16 mouse cellular contexts compared by ENCODE assay signal in the genomic region with DNA sequence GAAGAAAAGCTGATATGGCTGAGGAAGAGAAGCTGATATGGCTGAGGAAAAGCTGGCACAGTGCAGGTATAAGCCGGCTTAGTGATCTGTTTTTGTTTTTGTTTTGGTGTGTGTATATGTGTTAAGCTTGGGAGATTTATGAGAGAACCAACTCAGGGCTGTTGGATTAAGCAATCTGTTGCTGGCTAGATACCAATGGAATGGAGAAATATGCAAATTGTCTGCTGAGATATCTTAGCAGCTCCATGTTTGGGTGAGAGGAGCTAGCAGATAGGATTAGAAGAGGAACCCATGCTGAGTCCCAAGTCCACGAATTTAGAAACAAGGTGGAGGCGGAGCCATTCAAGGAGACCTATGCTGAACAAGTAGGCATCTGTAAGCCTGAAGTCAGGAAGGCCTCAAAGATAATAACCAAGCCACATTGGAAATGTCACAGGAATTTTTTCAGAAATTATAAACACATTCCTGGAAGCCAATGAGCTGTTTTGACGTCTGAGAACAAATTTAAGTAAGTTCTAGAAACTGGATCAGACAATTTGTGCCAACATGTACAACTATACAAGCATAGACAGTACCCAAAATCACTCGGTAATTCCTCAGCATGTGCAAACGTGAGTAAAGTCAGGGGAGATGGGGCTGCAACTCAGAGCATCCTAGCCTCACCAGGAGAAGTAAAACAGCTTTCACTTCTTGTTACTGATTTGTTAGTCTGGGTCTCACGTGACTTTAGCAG.
DNase-seq lines count a peak whose midpoint lies in the region; ATAC-seq and TF ChIP-seq lines count a peak whose summit lies in the region.
"Had no signal": no experiment of that assay in that cellular context is flagged by ENCODE, and none has a peak within 500 bp of the region (broad histone marks: within the 10 kb centered on the region; RNA-seq: fewer than 3 reads in every experiment).

No protein-coding gene starts in this region.

- H3K27ac ChIP-seq in forebrain, embryonic 14.5 days (ENCODE audit: low read depth, low read length), result no peak overlapping the region
- no peak overlapping the region for H3K27ac ChIP-seq in forebrain, embryonic 10.5 days
- no peak overlapping the region for H3K27ac ChIP-seq in lung, postnatal 0 days (ENCODE audit: low read length)
- no peak overlapping the region for H3K27ac ChIP-seq in liver, embryonic 11.5 days (ENCODE audit: low read depth, low read length)
- H3K27ac ChIP-seq: hindbrain, embryonic 12.5 days; liver, embryonic 13.5 days; macrophage had no signal

- no peak for TF ChIP-seq EP300 in lung, postnatal 0 days (IDR thresholded peaks at IDR 0.05)

- no peaks in the 10 kb centered on the region for H3K4me1 ChIP-seq in forebrain, embryonic 14.5 days (ENCODE audit: control insufficient read depth, insufficient read depth, low read length)
- H3K4me1 ChIP-seq in forebrain, embryonic 10.5 days, result no peaks in the 10 kb centered on the region
- H3K4me1 ChIP-seq in lung, postnatal 0 days (ENCODE audit: insufficient read depth, low read depth, low read length), result no peaks in the 10 kb centered on the region
- H3K4me1 ChIP-seq in liver, embryonic 11.5 days (replicated peaks; ENCODE audit: control insufficient read depth, insufficient read depth, low read length), result no peaks in the 10 kb centered on the region
- H3K4me1 ChIP-seq: hindbrain, embryonic 12.5 days; liver, embryonic 13.5 days had no signal

- no peaks in the 10 kb centered on the region for H3K27me3 ChIP-seq in forebrain, embryonic 14.5 days (replicated peaks; ENCODE audit: control insufficient read depth, insufficient read depth, low read length)
- no peaks in the 10 kb centered on the region for H3K27me3 ChIP-seq in forebrain, embryonic 10.5 days (ENCODE audit: poor library complexity, severe bottlenecking)
- H3K27me3 ChIP-seq in lung, postnatal 0 days (replicated peaks; ENCODE audit: insufficient read depth, low read length), result no peaks in the 10 kb centered on the region
- no peaks in the 10 kb centered on the region for H3K27me3 ChIP-seq in Patski
- no peaks in the 10 kb centered on the region for H3K27me3 ChIP-seq in liver, embryonic 11.5 days (replicated peaks; ENCODE audit: control insufficient read depth, insufficient read depth, low read length)
- H3K27me3 ChIP-seq: hindbrain, embryonic 12.5 days; liver, embryonic 13.5 days had no signal

- POLR2A ChIA-PET in Patski (lab: Charles Lee), result interaction anchor here (0.8 kb wide), 1 partner anchor 108 kb away, joined by 4 read pairs; no protein-coding TSS in a partner anchor

- H3K9me3 ChIP-seq in forebrain, embryonic 14.5 days (replicated peaks; ENCODE audit: control insufficient read depth, low read length), result no peaks in the 10 kb centered on the region
- no peaks in the 10 kb centered on the region for H3K9me3 ChIP-seq in forebrain, embryonic 10.5 days
- no peaks in the 10 kb centered on the region for H3K9me3 ChIP-seq in lung, postnatal 0 days (ENCODE audit: low read length)
- H3K9me3 ChIP-seq in liver, embryonic 11.5 days (ENCODE audit: control insufficient read depth, low read length), result no peaks in the 10 kb centered on the region
- H3K9me3 ChIP-seq: hindbrain, embryonic 12.5 days; liver, embryonic 13.5 days had no signal

- peak; percentile 52; the same call in 1 of the 2 replicates for ATAC-seq in forebrain, embryonic 14.5 days
- ATAC-seq in lung, postnatal 0 days, result no peak
- ATAC-seq in Patski, result peak; percentile 41
- ATAC-seq in liver, embryonic 11.5 days (replicated peaks; ENCODE audit: low FRiP score), result no peak
- ATAC-seq: inflammation-experienced regulatory T-cells, adult 6 months had no signal

- TF ChIP-seq CTCF in lung, postnatal 0 days (IDR thresholded peaks at IDR 0.05), result no peak
- no peak for TF ChIP-seq CTCF in Patski (IDR thresholded peaks at IDR 0.05)

- no peaks in the 10 kb centered on the region for H3K36me3 ChIP-seq in forebrain, embryonic 14.5 days (ENCODE audit: control insufficient read depth, insufficient read depth, low read length)
- no peaks in the 10 kb centered on the region for H3K36me3 ChIP-seq in forebrain, embryonic 10.5 days (replicated peaks)
- no peaks in the 10 kb centered on the region for H3K36me3 ChIP-seq in lung, postnatal 0 days (ENCODE audit: insufficient read depth, low read length)
- no peaks in the 10 kb centered on the region for H3K36me3 ChIP-seq in liver, embryonic 11.5 days (ENCODE audit: control insufficient read depth, insufficient read depth, low read length)
- H3K36me3 ChIP-seq: hindbrain, embryonic 12.5 days; liver, embryonic 13.5 days had no signal

- no peak overlapping the region for H3K4me3 ChIP-seq in forebrain, embryonic 14.5 days (ENCODE audit: low read depth, low read length)
- no peak overlapping the region for H3K4me3 ChIP-seq in forebrain, embryonic 10.5 days
- no peak overlapping the region for H3K4me3 ChIP-seq in lung, postnatal 0 days (ENCODE audit: low read depth, low read length)
- H3K4me3 ChIP-seq in liver, embryonic 11.5 days (ENCODE audit: low read depth, low read length), result no peak overlapping the region
- H3K4me3 ChIP-seq: erythroblast, embryonic 14.5 days; hindbrain, embryonic 12.5 days; liver, embryonic 13.5 days had no signal

- peak; percentile 51 for DNase-seq in forebrain, embryonic 14.5 days (ENCODE audit: low spot score)
- DNase-seq in forebrain, embryonic 10.5 days (ENCODE audit: extremely low spot score, low spot score), result no peak
- DNase-seq in lung, postnatal 0 days (ENCODE audit: low spot score), result peak; percentile 45
- DNase-seq in lung, postnatal 4 days, result no peak
- no peak for DNase-seq in Patski (ENCODE audit: low read depth, low spot score)
- peak; percentile 10 to 14 for DNase-seq in left cerebral cortex, postnatal 14 days (ENCODE audit: low spot score in 2 of 2)
- no peak for DNase-seq in urinary bladder, postnatal 36 days (ENCODE audit: low spot score in 2 of 2)
- DNase-seq in liver, embryonic 11.5 days (ENCODE audit: low spot score), result no peak
- DNase-seq: gastrocnemius, postnatal 25 days; liver, embryonic 13.5 days; thymus, adult 18-20 months had no signal

- WGBS in forebrain, embryonic 14.5 days, result 66% methylated on average over 7 of the region's 7 CpGs
- 70% methylated on average over 7 of the region's 7 CpGs for WGBS in forebrain, embryonic 10.5 days
- 57% methylated on average over 7 of the region's 7 CpGs for WGBS in lung, postnatal 0 days
- WGBS in liver, embryonic 11.5 days, result 62% methylated on average over 7 of the region's 7 CpGs

- intact Hi-C loops in left cerebral cortex, postnatal 14 days (cut with DNase I), result loop anchor here (5.0 kb wide), 1 partner anchor 111 kb away; no protein-coding TSS in a partner anchor

- no peak overlapping the region for H3K9ac ChIP-seq in forebrain, embryonic 14.5 days (ENCODE audit: low read length)
- H3K9ac ChIP-seq in lung, postnatal 0 days (replicated peaks; ENCODE audit: low read depth), result no peak overlapping the region
- H3K9ac ChIP-seq in liver, embryonic 11.5 days (ENCODE audit: low read depth, low read length), result no peak overlapping the region
- H3K9ac ChIP-seq: hindbrain, embryonic 12.5 days; liver, embryonic 13.5 days had no signal

- no peak overlapping the region for H3K4me2 ChIP-seq in forebrain, embryonic 14.5 days (ENCODE audit: low read length)
- H3K4me2 ChIP-seq in lung, postnatal 0 days (replicated peaks; ENCODE audit: low read depth, low read length), result no peak overlapping the region
- H3K4me2 ChIP-seq in liver, embryonic 11.5 days, result no peak overlapping the region
- H3K4me2 ChIP-seq: hindbrain, embryonic 12.5 days; liver, embryonic 13.5 days; midbrain, embryonic 11.5 days had no signal

- in situ Hi-C loops in Patski (cut with MboI; ENCODE audit: low pct_unique_long_range_greater_than_20kb), result loop anchor here (5.0 kb wide), 1 partner anchor 111 kb away; no protein-coding TSS in a partner anchor

- CTCF ChIA-PET in Patski (lab: Charles Lee), result interaction anchor here (0.7 to 4.0 kb wide), 14 partner anchors 9 to 438 kb away, joined by 3 to 29 read pairs (median 3); no protein-coding TSS in a partner anchor

Comparison
In these comparisons a context has a peak if more than half of its experiments do, and no peak if none do; other contexts are left out.
1. DNase-seq: peak in forebrain, embryonic 14.5 days (single experiment), lung, postnatal 0 days (single experiment) and left cerebral cortex, postnatal 14 days (2 of 2); none in forebrain, embryonic 10.5 days (single experiment), lung, postnatal 4 days (0 of 2), Patski (single experiment), urinary bladder, postnatal 36 days (0 of 2) and liver, embryonic 11.5 days (single experiment).
2. ATAC-seq: peak in forebrain, embryonic 14.5 days (single experiment) and Patski (single experiment); none in lung, postnatal 0 days (single experiment) and liver, embryonic 11.5 days (single experiment).